Mouse (Mus musculus) embryonic facial prominence, embryonic 14.5 days (tissue): ENCODE measurements around the gene Dqx1. TPM values are rescaled to one million over a fixed set of nuclear protein-coding genes. Genes with fewer than 3 reads are reported as not detected.

ENCODE experiments used
- ATAC-seq: fragments of 200-750 bp; cut with Nextera tagmentation; 2 replicates; pipeline ENCODE4 v1.8.0; 2017; ENCODE audit warnings: low read depth, moderate number of reproducible peaks, moderate TSS enrichment
- DNase-seq: peaks from one replicate; pipeline ENCODE4 v3.0.0-alpha.2; 2015; ENCODE audit warnings: low spot score
- H3K27ac ChIP-seq: fragments of 300-500 bp; sonication (generic); replicated peaks from 2 replicates; pipeline ENCODE4 v1.5.1; 2014; ENCODE audit warnings: low read depth, mild to moderate bottlenecking, low read length, moderate library complexity
- H3K27me3 ChIP-seq: fragments of 300-500 bp; sonication (generic); replicated peaks from 2 replicates; pipeline ENCODE4 v1.6.1; 2014; ENCODE audit warnings: low read length; ENCODE audit not compliant: control insufficient read depth, insufficient read depth
- H3K36me3 ChIP-seq: fragments of 300-500 bp; sonication (generic); 2 replicates; pipeline ENCODE4 v1.6.1; 2014; ENCODE audit warnings: low read length, mixed read lengths; ENCODE audit not compliant: control insufficient read depth, insufficient read depth
- H3K4me1 ChIP-seq: fragments of 300-500 bp; sonication (generic); 2 replicates; pipeline ENCODE4 v1.6.1; 2014; ENCODE audit warnings: antibody characterized with exemption, low read length; ENCODE audit not compliant: control insufficient read depth, insufficient read depth
- H3K4me2 ChIP-seq: fragments of 300-500 bp; sonication (generic); 2 replicates; pipeline ENCODE4 v1.6.1; 2014; ENCODE audit warnings: low read depth, mild to moderate bottlenecking, low read length, moderate library complexity, mixed read lengths
- H3K4me3 ChIP-seq: fragments of 300-500 bp; sonication (generic); 2 replicates; pipeline ENCODE4 v1.5.1; 2014; ENCODE audit warnings: low read depth, mild to moderate bottlenecking, low read length
- H3K9ac ChIP-seq: fragments of 300-500 bp; sonication (generic); 2 replicates; pipeline ENCODE4 v1.6.1; 2014; ENCODE audit warnings: low read depth, mild to moderate bottlenecking, low read length, moderate library complexity, mixed read lengths
- H3K9me3 ChIP-seq: fragments of 300-500 bp; sonication (generic); 2 replicates; pipeline ENCODE4 v1.6.1; 2016; ENCODE audit warnings: low read length; ENCODE audit not compliant: control insufficient read depth
- WGBS: fragments of 180-500 bp; shearing (Covaris S2); extraction: QIAGEN DNeasy Blood & Tissue Kit; methylation state at CpG from one replicate; pipeline ENCODE4 v1.1.7; 2014; 5-methylcytosine and 5-hydroxymethylcytosine counted together
- polyA plus RNA-seq: library from polyadenylated mRNA; unstranded; fragments of >200 nt; fragmentation: Nextera tagmentation; extraction: Ambion mirVana; gene quantifications from 2 replicates; pipeline ENCODE4 v1.2.1, GENCODE M21; 2014

Dqx1 gene
- polyA plus RNA-seq, 1 experiment from 2014 or later: 0.65 TPM

- Histone ChIP-seq H3K4me1 (peaks cover 15% of the 10 kb centered on the region), H3K27ac (no peak within 1 kb of the TSS), H3K4me2 (peak within 1 kb of the TSS; percentile 48), H3K4me3 (peak within 1 kb of the TSS; percentile 18), H3K9ac (peak within 1 kb of the TSS; percentile 30; the same call in 1 of the 2 replicates), H3K9me3 (no peaks in the 10 kb centered on the region), H3K27me3 (peaks cover 83% of the 10 kb centered on the region), H3K36me3 (peaks cover 7% of the 10 kb centered on the region; the same call in 1 of the 2 replicates)
- no peak for DNase-seq
- 4% methylated on average over 29 of the region's 42 CpGs for WGBS
- no peak for ATAC-seq
Observed at GRCm38 (mm10) chr6:83086121-83087035, 28.7 kb downstream of the Dqx1 start, which contains the start of gene Lbx2. Lbx2 (plus strand) TSS chr6:83086367.

- 4% methylated on average over 47 of the region's 47 CpGs for WGBS
- no peaks in the 10 kb centered on the region for H3K9me3 ChIP-seq
- no peaks in the 10 kb centered on the region for H3K36me3 ChIP-seq
- no peak for DNase-seq
- H3K4me2 ChIP-seq: peak overlapping the region; percentile 40
- peaks cover 15% of the 10 kb centered on the region for H3K4me1 ChIP-seq
- peaks cover 82% of the 10 kb centered on the region for H3K27me3 ChIP-seq
- H3K27ac ChIP-seq: no peak overlapping the region
- H3K9ac ChIP-seq: 0 out of 2 replicates have a peak overlapping the region, but pooled peaks have one; percentile 30
- ATAC-seq: no peak
- H3K4me3 ChIP-seq: peak overlapping the region; percentile 27
Observed at GRCm38 (mm10) chr6:83087205-83087925, 29.7 kb downstream of the Dqx1 start.

- Histone ChIP-seq H3K4me3 (peak overlapping the region; percentile 27), H3K27me3 (peaks cover 76% of the 10 kb centered on the region), H3K9me3 (no peaks in the 10 kb centered on the region), H3K9ac (no peak overlapping the region), H3K4me1 (peaks cover 15% of the 10 kb centered on the region), H3K4me2 (peak overlapping the region; percentile 40), H3K36me3 (no peaks in the 10 kb centered on the region), H3K27ac (no peak overlapping the region)
- DNase-seq (no peak), ATAC-seq (no peak)
- WGBS: 9% methylated on average over 9 of the region's 9 CpGs
Observed at GRCm38 (mm10) chr6:83087926-83088260, 30.2 kb downstream of the Dqx1 start.

- ATAC-seq (no peak), DNase-seq (no peak)
- Histone ChIP-seq H3K4me3 (no peak overlapping the region), H3K4me2 (no peak overlapping the region), H3K27ac (no peak overlapping the region), H3K27me3 (peaks cover 32% of the 10 kb centered on the region), H3K9me3 (peaks cover 4% of the 10 kb centered on the region; the same call in 1 of the 2 replicates), H3K4me1 (peaks cover 3% of the 10 kb centered on the region), H3K36me3 (no peaks in the 10 kb centered on the region), H3K9ac (no peak overlapping the region)
- WGBS: 31% methylated on average over 6 of the region's 6 CpGs
Observed at GRCm38 (mm10) chr6:83092416-83093127, 34.9 kb downstream of the Dqx1 start.

- Histone ChIP-seq H3K27me3 (0 out of 2 replicates have a peak, but pooled peaks cover 5% of the 10 kb centered on the region), H3K9ac (no peak overlapping the region), H3K4me1 (no peaks in the 10 kb centered on the region), H3K27ac (no peak overlapping the region), H3K4me2 (no peak overlapping the region), H3K4me3 (no peak overlapping the region), H3K36me3 (no peaks in the 10 kb centered on the region), H3K9me3 (peaks cover 4% of the 10 kb centered on the region; the same call in 1 of the 2 replicates)
- DNase-seq (no peak), ATAC-seq (no peak)
- WGBS: 41% methylated on average over 6 of the region's 6 CpGs
Observed at GRCm38 (mm10) chr6:83095968-83096367, 38.3 kb downstream of the Dqx1 start.

- H3K9ac ChIP-seq: no peak overlapping the region
- no peak overlapping the region for H3K27ac ChIP-seq
- H3K36me3 ChIP-seq: no peaks in the 10 kb centered on the region
- 0 out of 2 replicates have a peak, but pooled peaks cover 5% of the 10 kb centered on the region for H3K27me3 ChIP-seq
- no peak for DNase-seq
- WGBS: 63% methylated on average over 2 of the region's 2 CpGs
- no peak for ATAC-seq
- H3K4me1 ChIP-seq: peaks cover 5% of the 10 kb centered on the region; the same call in 1 of the 2 replicates
- no peak overlapping the region for H3K4me2 ChIP-seq
- H3K9me3 ChIP-seq: peaks cover 4% of the 10 kb centered on the region; the same call in 1 of the 2 replicates
- no peak overlapping the region for H3K4me3 ChIP-seq
Observed at GRCm38 (mm10) chr6:83098411-83098810, 40.8 kb downstream of the Dqx1 start.

GRCm38 (mm10) chr6:83101316-83101687 is 43.7 kb downstream of the Dqx1 start, which contains the start of the genes Ccdc142 and Gm42688:
Ccdc142 (plus strand) TSS chr6:83101601.
Gm42688 (plus strand) TSS chr6:83101617.
- H3K4me1 ChIP-seq: peaks cover 5% of the 10 kb centered on the region; the same call in 1 of the 2 replicates
- peak within 1 kb of the TSS; percentile 97 for H3K4me2 ChIP-seq
- 0 out of 2 replicates have a peak, but pooled peaks cover 5% of the 10 kb centered on the region for H3K27me3 ChIP-seq
- 0 out of 2 replicates have a peak, but pooled peaks cover 3% of the 10 kb centered on the region for H3K36me3 ChIP-seq
- H3K27ac ChIP-seq: peak within 1 kb of the TSS; percentile 74
- no peaks in the 10 kb centered on the region for H3K9me3 ChIP-seq
- WGBS: 2% methylated on average over 11 of the region's 25 CpGs
- H3K9ac ChIP-seq: peak within 1 kb of the TSS; percentile 73
- ATAC-seq (peak; percentile 89), DNase-seq (peak; percentile 94)
- peak within 1 kb of the TSS; percentile 73 for H3K4me3 ChIP-seq
